Mouse (Mus musculus) stomach, embryonic 14.5 days (tissue): ENCODE measurements at regions not wholly inside any gene's neighbourhood (a gene's known extent, or its start where the extent isn't known, plus 50 kb on each side); places are given as distances from the start of the nearest gene placed in this dataset.

Experiments
- ATAC-seq: fragments of 200-750 bp; cut with Nextera tagmentation; 2 replicates; pipeline ENCODE4 v1.8.0; 2017; ENCODE audit warnings: low read depth, moderate TSS enrichment; ENCODE audit not compliant: insufficient number of reproducible peaks, insufficient read depth, low FRiP score
- H3K27ac ChIP-seq: fragments of 300-500 bp; sonication (generic); 2 replicates; pipeline ENCODE4 v1.5.1; 2014; ENCODE audit warnings: mild to moderate bottlenecking, low read length, moderate library complexity, mixed read lengths
- H3K27me3 ChIP-seq: fragments of 300-500 bp; sonication (generic); 2 replicates; pipeline ENCODE4 v1.6.1; 2014; ENCODE audit warnings: low read length, control low read depth, mixed read lengths; ENCODE audit not compliant: control insufficient read depth, insufficient read depth
- H3K36me3 ChIP-seq: fragments of 300-500 bp; sonication (generic); 2 replicates; pipeline ENCODE4 v1.6.1; 2014; ENCODE audit warnings: mild to moderate bottlenecking, control low read depth, low read length, moderate library complexity, mixed read lengths; ENCODE audit not compliant: control insufficient read depth, insufficient read depth
- H3K4me1 ChIP-seq: fragments of 300-500 bp; sonication (generic); 2 replicates; pipeline ENCODE4 v1.6.1; 2014; ENCODE audit warnings: low read length, control low read depth, mixed read lengths; ENCODE audit not compliant: control insufficient read depth, insufficient read depth
- H3K4me2 ChIP-seq: fragments of 300-500 bp; sonication (generic); replicated peaks from 2 replicates; pipeline ENCODE4 v1.6.1; 2014; ENCODE audit warnings: low read depth, low read length, control low read depth
- H3K4me3 ChIP-seq: fragments of 300-500 bp; sonication (generic); 2 replicates; pipeline ENCODE4 v1.5.1; 2014; ENCODE audit warnings: low read depth, low read length, control low read depth
- H3K9ac ChIP-seq: fragments of 300-500 bp; sonication (generic); replicated peaks from 2 replicates; pipeline ENCODE4 v1.6.1; 2014; ENCODE audit warnings: low read depth, mild to moderate bottlenecking, control low read depth, low read length, moderate library complexity, mixed read lengths
- H3K9me3 ChIP-seq: fragments of 300-500 bp; sonication (generic); 2 replicates; pipeline ENCODE4 v1.6.1; 2016; ENCODE audit warnings: low read depth, low read length, control low read depth; ENCODE audit not compliant: control insufficient read depth
- WGBS: fragments of 180-500 bp; shearing (Covaris S2); extraction: QIAGEN DNeasy Blood & Tissue Kit; methylation state at CpG from one replicate; pipeline ENCODE4 v1.1.7; 2014; 5-methylcytosine and 5-hydroxymethylcytosine counted together

DNA sequence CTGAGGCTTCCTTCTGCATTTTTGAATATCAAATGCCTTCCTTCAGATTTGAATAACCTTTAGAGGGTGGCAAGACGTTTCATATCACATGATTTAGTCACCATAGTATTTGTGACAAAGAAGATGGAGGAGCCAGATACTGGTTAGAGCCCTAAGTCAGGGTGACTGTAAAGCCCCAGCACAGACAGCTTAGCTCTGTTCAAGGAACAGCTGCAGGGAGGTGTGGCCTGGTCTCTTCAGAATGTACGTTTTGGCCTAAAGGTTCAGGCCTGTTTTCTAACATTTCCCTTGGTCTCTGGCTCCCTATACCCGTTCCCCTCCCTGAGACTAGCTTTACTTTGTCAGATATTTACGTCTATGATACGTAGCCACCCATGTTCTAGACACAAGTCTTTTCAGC lies 212.3 kb downstream of the Rpap3 start:
- Histone ChIP-seq H3K9me3 (no peaks in the 10 kb centered on the region), H3K27ac (no peak overlapping the region), H3K27me3 (no peaks in the 10 kb centered on the region), H3K4me2 (no peak overlapping the region), H3K4me1 (no peaks in the 10 kb centered on the region), H3K4me3 (no peak overlapping the region), H3K36me3 (no peaks in the 10 kb centered on the region), H3K9ac (no peak overlapping the region)
- WGBS: 66% methylated on average over 5 of the region's 5 CpGs
- ATAC-seq: no peak

DNA sequence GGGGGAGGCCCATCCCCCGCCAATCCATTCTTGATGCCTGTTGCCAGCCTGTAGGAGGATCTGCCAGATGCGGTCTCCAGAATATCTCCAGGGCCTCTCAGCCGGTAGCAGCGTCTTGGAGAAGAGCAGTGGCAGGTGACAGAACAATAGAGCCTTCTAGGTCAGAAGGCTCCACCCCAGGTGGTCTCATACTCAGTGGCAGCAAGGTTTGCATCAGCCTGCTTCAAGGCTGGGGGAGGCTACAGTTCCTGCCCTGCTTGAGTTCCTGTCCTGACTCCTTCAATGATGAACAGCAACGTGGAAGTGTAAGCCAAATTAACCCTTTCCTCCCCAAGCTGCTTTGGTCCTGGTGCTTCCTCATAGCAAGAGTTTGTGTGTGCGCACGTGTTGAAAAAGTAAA lies 213.8 kb downstream of the Rpap3 start:
- WGBS: 74% methylated on average over 7 of the region's 7 CpGs
- Histone ChIP-seq H3K36me3 (no peaks in the 10 kb centered on the region), H3K27ac (no peak overlapping the region), H3K4me1 (no peaks in the 10 kb centered on the region), H3K4me3 (no peak overlapping the region), H3K9ac (no peak overlapping the region), H3K9me3 (no peaks in the 10 kb centered on the region), H3K4me2 (no peak overlapping the region), H3K27me3 (no peaks in the 10 kb centered on the region)
- no peak for ATAC-seq

DNA sequence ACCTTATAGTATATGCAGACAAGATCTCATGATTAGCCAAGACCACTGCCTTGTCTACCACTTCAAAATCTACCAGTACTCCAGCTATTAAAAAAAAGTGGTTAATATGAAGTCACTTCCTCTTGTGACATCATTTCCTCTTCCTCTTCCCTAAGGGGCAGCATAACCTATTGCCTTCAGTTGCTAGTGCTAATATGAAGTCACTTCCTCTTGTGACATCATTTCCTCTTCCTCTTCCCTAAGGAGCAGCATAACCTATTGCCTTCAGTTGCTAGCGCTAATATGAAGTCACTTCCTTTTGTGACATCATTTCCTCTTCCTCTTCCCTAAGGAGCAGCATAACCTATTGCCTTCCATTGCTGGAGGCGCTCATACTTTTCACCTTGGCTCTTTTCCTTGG lies 218.2 kb downstream of the Rpap3 start:
- no peak overlapping the region for H3K4me3 ChIP-seq
- WGBS: 91% methylated on average over 2 of the region's 2 CpGs
- ATAC-seq: no peak
- H3K4me2 ChIP-seq: no peak overlapping the region
- H3K36me3 ChIP-seq: no peaks in the 10 kb centered on the region
- no peaks in the 10 kb centered on the region for H3K27me3 ChIP-seq
- no peaks in the 10 kb centered on the region for H3K4me1 ChIP-seq
- H3K27ac ChIP-seq: no peak overlapping the region
- no peaks in the 10 kb centered on the region for H3K9me3 ChIP-seq
- H3K9ac ChIP-seq: no peak overlapping the region

DNA sequence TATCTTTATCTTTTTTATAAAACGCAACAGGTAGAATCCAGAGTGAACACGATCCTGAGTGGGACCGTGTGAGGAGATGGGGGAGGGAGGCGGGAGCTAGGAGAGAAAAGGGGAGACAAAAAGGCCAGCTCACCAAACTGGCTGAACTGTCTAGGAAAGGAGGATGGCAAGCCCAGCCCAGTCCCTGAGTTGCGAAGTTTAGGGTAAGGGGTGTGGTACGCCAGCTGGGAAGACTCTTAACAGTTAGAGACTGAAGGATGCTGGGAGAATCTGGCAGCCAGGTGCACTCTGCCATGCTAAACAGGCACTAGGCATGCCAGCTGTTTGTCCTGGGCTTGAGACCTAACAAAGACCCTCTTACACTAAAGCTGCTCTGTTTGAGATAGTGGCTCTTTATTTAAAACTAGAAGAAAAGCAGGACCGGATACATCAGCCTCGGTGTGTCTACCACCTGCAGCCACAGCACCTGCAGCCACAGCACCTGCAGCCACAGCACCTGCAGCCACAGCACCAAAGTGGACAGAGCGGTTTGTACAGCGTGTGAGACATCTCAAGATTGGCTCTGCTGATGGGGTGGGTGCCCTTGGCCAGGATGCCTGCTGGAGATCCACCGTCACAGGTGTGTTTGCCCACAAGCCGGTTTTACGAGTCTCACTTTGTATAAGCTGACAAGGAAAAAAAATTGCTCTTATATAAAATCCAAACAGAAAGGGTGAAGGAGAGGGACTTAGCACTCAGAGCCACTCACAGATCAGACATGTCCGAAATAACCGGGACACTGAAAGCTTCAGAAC lies 225.1 kb upstream of the Amigo2 start:
- ATAC-seq: peak; percentile 69

DNA sequence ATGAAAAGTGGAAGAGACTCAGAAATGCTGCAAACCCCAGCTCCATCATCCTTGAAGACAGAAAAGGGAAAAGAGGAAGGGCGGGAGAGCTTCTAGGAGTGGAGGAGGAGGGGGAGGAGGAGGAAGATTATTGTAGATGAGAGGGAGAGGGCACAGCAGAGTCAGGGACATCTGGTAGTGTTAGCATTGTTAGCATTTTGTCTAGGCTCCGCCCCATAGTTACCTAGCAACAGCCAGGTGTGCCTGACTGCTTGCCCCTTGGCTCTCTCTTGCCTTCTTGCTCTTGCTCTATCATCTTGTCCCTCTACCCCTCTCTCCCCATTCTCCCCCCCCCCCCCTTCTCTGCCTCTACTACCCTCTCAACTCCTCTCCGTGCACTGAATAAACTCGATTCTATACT lies 224.4 kb upstream of the Amigo2 start:
- WGBS: 69% methylated on average over 4 of the region's 4 CpGs
- no peaks in the 10 kb centered on the region for H3K27me3 ChIP-seq
- H3K4me3 ChIP-seq: no peak overlapping the region
- no peak overlapping the region for H3K4me2 ChIP-seq
- 0 out of 2 replicates have a peak, but pooled peaks have one; percentile 23 for ATAC-seq
- H3K36me3 ChIP-seq: no peaks in the 10 kb centered on the region
- H3K9ac ChIP-seq: no peak overlapping the region
- H3K4me1 ChIP-seq: no peaks in the 10 kb centered on the region
- H3K9me3 ChIP-seq: no peaks in the 10 kb centered on the region
- no peak overlapping the region for H3K27ac ChIP-seq

More for the DNA sequence above, 225.1 kb upstream of the Amigo2 start:
- H3K36me3 ChIP-seq: no peaks in the 10 kb centered on the region
- H3K4me2 ChIP-seq: no peak overlapping the region
- peak overlapping the region; percentile 33; the same call in 1 of the 2 replicates for H3K27ac ChIP-seq
- no peak overlapping the region for H3K9ac ChIP-seq
- H3K4me1 ChIP-seq: no peaks in the 10 kb centered on the region
- H3K27me3 ChIP-seq: no peaks in the 10 kb centered on the region
- H3K9me3 ChIP-seq: no peaks in the 10 kb centered on the region
- H3K4me3 ChIP-seq: no peak overlapping the region
- 64% methylated on average over 15 of the region's 15 CpGs for WGBS

DNA sequence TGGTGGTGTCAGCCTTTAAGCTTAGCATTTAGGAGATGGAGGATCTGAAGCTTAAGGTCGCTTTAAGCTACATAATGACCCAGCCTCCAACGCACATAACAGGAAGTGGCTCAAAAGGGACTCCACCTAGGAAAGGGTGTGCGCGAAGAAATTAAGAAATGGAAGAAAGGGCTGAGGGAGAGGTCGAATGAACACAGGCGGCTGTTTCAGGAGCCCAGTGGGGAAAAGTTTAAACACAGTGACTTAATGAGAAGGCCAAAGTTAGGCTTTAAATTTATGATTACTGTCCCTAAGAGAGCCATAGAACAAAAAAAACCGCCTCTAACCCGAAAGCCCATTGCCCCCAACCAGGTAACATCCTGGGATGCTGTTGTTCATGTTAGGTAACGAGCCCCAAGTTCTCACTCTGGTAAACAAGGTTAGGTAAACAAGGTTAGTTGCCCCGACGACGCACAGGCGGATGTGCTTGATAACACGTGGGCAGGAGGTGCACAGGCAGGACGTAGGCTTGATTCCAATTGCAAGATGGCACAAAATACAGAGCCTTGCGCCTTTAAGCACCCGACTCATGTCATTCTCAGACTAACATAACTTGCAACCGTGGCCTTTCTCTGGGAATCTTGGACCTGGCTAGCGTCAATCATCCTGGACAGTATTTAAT lies 222.7 kb upstream of the Amigo2 start:
- Histone ChIP-seq H3K36me3 (no peaks in the 10 kb centered on the region), H3K4me2 (no peak overlapping the region), H3K27me3 (no peaks in the 10 kb centered on the region), H3K27ac (no peak overlapping the region), H3K4me3 (no peak overlapping the region), H3K9ac (no peak overlapping the region), H3K4me1 (no peaks in the 10 kb centered on the region), H3K9me3 (no peaks in the 10 kb centered on the region)
- 75% methylated on average over 19 of the region's 19 CpGs for WGBS
- no peak for ATAC-seq

DNA sequence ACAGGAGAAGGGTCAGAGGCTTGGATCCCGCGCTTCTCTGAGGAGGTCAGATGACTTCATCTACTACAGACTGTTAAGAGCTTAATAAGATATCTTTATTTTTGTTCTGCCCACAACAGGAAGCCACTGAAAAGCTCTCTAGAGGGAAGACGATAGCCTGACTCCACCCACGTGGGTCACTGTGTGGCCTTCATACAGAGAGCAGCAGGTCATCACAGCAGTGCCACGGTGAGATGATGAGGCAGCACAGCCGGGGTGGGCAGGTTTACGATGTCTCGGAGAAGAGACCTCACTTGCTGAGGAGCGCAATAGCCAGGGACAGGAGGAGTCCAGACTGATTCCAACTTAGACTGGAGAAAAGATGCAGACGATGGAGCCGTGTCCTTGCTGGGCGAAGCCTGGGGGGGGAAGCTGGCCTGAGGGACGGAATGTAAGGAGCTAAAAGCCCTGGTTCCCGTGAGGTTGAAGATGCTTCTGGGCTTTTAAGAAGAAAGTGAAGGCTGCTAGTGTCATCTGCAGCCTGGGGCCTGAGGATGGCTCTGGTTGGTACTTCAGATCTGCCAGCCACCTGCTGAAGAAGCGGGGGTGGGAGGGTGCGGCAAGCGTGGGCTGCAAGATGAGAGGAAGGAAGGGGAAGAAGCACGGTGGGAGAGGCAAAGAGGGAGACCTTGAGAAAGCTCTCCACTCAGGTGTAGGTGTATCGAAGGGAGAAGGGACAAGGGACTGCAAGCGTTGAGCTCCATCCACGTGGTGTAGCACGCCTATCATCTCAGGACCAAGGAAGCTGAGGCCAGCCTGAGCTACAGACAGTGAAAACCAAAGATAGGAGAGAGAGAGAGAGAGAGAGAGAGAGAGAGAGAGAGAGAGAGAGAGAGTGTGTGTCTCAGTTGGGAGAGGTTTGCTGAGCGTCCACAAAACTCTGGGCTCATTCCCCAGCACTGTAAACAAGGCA lies 221.9 kb upstream of the Amigo2 start:
- no peak overlapping the region for H3K27ac ChIP-seq
- WGBS: 73% methylated on average over 23 of the region's 23 CpGs
- H3K4me1 ChIP-seq: no peaks in the 10 kb centered on the region
- no peak for ATAC-seq
- no peak overlapping the region for H3K4me2 ChIP-seq
- no peak overlapping the region for H3K9ac ChIP-seq
- H3K4me3 ChIP-seq: no peak overlapping the region
- no peaks in the 10 kb centered on the region for H3K9me3 ChIP-seq
- H3K27me3 ChIP-seq: no peaks in the 10 kb centered on the region
- no peaks in the 10 kb centered on the region for H3K36me3 ChIP-seq

DNA sequence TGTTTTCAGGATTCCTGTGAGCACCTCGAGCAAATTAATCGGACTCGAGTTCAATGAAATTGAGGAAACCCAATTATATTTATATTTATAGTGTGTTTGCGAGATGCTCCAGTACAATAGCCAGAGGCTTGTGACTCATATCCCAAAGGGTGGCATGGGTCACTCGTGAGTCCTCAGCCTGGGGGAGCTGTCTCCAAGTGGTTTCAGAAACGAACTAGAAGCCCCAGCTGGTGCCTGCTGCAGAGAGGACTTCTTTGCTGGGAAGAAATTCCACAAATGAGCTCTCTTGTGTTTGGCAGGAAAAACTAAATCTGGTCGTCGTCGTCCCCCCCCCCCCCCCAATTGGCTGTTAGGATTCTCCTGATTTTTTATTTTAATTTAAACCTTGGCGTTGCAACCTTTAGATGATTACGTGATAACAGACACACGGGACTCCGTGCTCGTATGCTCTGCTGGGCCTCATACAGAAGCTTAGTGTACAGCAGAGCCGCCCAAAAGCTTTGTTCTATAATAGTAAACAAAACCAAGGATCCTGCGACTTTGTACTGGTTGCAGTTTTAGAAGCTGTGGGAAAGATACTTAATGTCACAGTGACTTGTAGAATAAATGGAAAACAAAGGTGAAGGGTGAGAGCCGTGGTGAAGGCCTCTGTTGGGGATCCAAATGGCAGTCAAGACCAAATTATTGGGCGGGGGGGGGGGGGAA lies 220.8 kb upstream of the Amigo2 start:
- no peak for ATAC-seq
- Histone ChIP-seq H3K27ac (no peak overlapping the region), H3K36me3 (no peaks in the 10 kb centered on the region), H3K27me3 (no peaks in the 10 kb centered on the region), H3K4me2 (no peak overlapping the region), H3K9ac (no peak overlapping the region), H3K9me3 (no peaks in the 10 kb centered on the region), H3K4me3 (no peak overlapping the region), H3K4me1 (no peaks in the 10 kb centered on the region)
- WGBS: 64% methylated on average over 18 of the region's 18 CpGs
